Mouse (Mus musculus): ENCODE results near the gene Stat3. TPM values are rescaled to one million over a fixed set of nuclear protein-coding genes. Genes with fewer than 3 reads are reported as not detected.

Gene Stat3
- polyA plus RNA-seq, 1 experiment from 2014 or later = 66.9 TPM

DNA sequence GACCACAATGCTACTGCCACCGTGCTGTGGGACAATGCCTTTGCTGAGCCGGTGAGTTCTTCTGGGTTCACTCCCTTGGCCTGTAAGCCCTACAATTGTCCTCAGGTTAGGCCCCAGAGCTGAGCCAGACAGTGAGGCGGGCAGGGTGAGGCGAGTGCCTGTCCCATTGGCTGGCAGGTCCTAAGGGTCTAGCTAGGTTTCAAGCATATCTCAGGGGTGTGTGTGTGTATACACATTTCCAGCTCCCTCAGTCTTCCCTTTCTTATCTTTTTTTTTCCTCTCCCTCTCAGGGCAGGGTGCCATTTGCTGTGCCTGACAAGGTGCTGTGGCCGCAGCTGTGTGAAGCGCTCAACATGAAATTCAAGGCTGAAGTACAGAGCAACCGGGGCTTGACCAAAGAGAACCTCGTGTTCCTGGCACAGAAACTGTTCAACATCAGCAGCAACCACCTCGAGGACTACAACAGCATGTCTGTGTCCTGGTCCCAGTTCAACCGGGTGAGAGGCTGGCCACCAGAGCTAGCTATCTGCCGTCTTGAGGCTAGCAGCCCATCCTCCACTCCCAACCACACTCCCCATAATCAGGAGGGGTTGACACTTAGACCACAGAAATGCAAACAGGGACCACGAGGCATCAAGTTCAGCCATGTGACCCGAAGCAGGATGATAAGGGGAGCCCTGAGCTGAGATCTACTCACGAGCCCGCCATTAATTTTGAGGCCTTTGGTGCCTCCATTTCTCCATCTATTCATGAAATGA is 59.8 kb downstream of the Stat3 start:
- WGBS = 82% methylated on average over 15 of the region's 15 CpGs
- no peaks in the 10 kb centered on the region for H3K36me3 ChIP-seq
- H3K4me1 ChIP-seq = no peaks in the 10 kb centered on the region
- H3K9me3 ChIP-seq = no peaks in the 10 kb centered on the region
- no peaks in the 10 kb centered on the region for H3K27me3 ChIP-seq (replicated peaks)
- H3K27ac ChIP-seq = no peak overlapping the region
- H3K4me3 ChIP-seq = no peak overlapping the region
- H3K9ac ChIP-seq = no peak overlapping the region
- ATAC-seq (ENCODE audit: low FRiP score, low read depth) = no peak
- no peak overlapping the region for H3K4me2 ChIP-seq (replicated peaks)

- no peaks in the 10 kb centered on the region for H3K27me3 ChIP-seq (replicated peaks)
- H3K4me3 ChIP-seq = no peak overlapping the region
- ATAC-seq (ENCODE audit: low FRiP score, low read depth) = no peak
- no peak overlapping the region for H3K27ac ChIP-seq
- H3K4me2 ChIP-seq (replicated peaks) = no peak overlapping the region
- no peaks in the 10 kb centered on the region for H3K9me3 ChIP-seq
- H3K4me1 ChIP-seq = no peaks in the 10 kb centered on the region
- 79% methylated on average over 3 of the region's 3 CpGs for WGBS
- no peak overlapping the region for H3K9ac ChIP-seq
- H3K36me3 ChIP-seq = no peaks in the 10 kb centered on the region
Measured at GRCm38 (mm10) chr11:100875761-100876160, 63.6 kb downstream of the Stat3 start.

DNA sequence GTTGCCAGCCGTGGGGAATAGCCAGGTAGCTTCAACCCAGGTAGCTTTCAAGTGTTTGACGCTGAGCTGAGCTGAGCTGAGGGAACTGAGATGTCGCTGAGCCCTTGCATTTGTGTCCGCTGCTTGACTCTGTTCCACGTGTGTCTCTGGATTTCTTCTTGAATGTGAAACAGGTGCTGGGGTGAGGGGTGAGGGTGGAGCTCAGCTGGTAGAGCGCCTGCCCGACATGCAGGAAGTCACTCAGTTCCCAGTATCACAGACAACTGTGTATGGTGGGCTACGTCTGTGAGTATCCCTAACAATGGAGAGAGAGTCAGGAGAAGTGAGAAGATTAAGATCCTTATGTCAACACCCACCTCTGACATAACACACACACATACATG is 68.4 kb downstream of the Stat3 start:
- no peak overlapping the region for H3K4me3 ChIP-seq
- no peaks in the 10 kb centered on the region for H3K9me3 ChIP-seq
- H3K27ac ChIP-seq = no peak overlapping the region
- WGBS = 79% methylated on average over 8 of the region's 8 CpGs
- H3K9ac ChIP-seq = no peak overlapping the region
- no peak overlapping the region for H3K4me2 ChIP-seq (replicated peaks)
- H3K4me1 ChIP-seq = no peaks in the 10 kb centered on the region
- no peaks in the 10 kb centered on the region for H3K27me3 ChIP-seq (replicated peaks)
- ATAC-seq (ENCODE audit: low FRiP score, low read depth) = no peak
- no peaks in the 10 kb centered on the region for H3K36me3 ChIP-seq

GRCm38 (mm10) chr11:100870256-100870967 is 68.9 kb downstream of the Stat3 start:
- H3K27me3 ChIP-seq (replicated peaks) = no peaks in the 10 kb centered on the region
- H3K36me3 ChIP-seq = no peaks in the 10 kb centered on the region
- no peaks in the 10 kb centered on the region for H3K4me1 ChIP-seq
- WGBS = 87% methylated on average over 10 of the region's 10 CpGs
- no peak overlapping the region for H3K4me3 ChIP-seq
- no peaks in the 10 kb centered on the region for H3K9me3 ChIP-seq
- no peak for ATAC-seq (ENCODE audit: low FRiP score, low read depth)
- no peak overlapping the region for H3K9ac ChIP-seq
- no peak overlapping the region for H3K4me2 ChIP-seq (replicated peaks)
- no peak overlapping the region for H3K27ac ChIP-seq

DNA sequence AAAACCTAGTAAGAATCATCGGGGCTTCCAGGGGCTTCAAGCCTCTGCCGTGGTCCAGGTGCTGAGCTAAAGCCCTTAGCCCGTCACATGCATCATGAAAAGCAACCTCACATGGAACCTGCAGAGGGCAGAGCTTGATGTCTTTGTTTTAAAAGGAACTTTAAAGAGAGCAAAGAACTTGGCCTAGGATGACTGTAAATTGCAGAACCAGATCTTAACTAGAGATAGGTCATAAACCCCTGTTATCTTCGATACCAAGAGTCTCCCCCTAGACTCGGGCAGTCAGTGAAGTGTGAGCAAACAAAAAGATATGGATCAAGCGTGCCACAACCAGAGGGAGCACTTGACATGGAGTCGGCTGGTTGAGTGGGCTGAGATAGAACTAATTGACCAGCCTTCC is 73.7 kb downstream of the Stat3 start:
- Histone ChIP-seq H3K4me3 (no peak overlapping the region), H3K27ac (no peak overlapping the region), H3K4me1 (no peaks in the 10 kb centered on the region), H3K36me3 (no peaks in the 10 kb centered on the region), H3K4me2 (replicated peaks) (no peak overlapping the region), H3K27me3 (replicated peaks) (peaks cover 17% of the 10 kb centered on the region), H3K9me3 (no peaks in the 10 kb centered on the region), H3K9ac (no peak overlapping the region)
- WGBS = 86% methylated on average over 7 of the region's 7 CpGs
- no peak for ATAC-seq (ENCODE audit: low FRiP score, low read depth)

- Histone ChIP-seq H3K9me3 (no peaks in the 10 kb centered on the region), H3K27ac (no peak overlapping the region), H3K4me3 (no peak overlapping the region), H3K9ac (no peak overlapping the region), H3K36me3 (no peaks in the 10 kb centered on the region), H3K27me3 (replicated peaks) (peaks cover 42% of the 10 kb centered on the region), H3K4me1 (peaks cover 6% of the 10 kb centered on the region; the same call in 1 of the 2 replicates), H3K4me2 (replicated peaks) (no peak overlapping the region)
- 90% methylated on average over 10 of the region's 10 CpGs for WGBS
- no peak for ATAC-seq (ENCODE audit: low FRiP score, low read depth)
Measured at GRCm38 (mm10) chr11:100863141-100863540, 76.2 kb downstream of the Stat3 start.

DNA sequence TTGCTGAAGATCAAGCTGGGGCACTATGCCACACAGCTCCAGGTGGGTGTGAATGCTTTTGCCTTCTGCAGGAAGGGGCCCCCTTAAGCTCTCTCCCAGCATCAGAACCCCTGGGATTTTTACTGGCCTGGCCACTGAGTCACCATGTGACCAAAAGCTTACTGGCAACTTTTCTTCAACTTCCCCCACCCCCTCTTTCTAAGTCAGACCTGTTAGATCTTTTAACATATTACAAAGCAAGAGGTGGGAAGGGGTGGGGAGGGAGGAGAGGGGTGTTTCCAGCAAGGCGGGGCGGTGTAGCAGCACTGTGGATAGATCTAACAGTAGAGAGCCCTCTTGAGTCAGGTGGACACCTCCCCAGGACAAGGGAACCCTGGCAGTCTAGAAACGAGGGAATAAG is 77.5 kb downstream of the Stat3 start:
- Histone ChIP-seq H3K4me2 (replicated peaks) (no peak overlapping the region), H3K9me3 (no peaks in the 10 kb centered on the region), H3K4me1 (peaks cover 6% of the 10 kb centered on the region; the same call in 1 of the 2 replicates), H3K27ac (no peak overlapping the region), H3K27me3 (replicated peaks) (peaks cover 42% of the 10 kb centered on the region), H3K4me3 (no peak overlapping the region), H3K9ac (no peak overlapping the region), H3K36me3 (no peaks in the 10 kb centered on the region)
- no peak for ATAC-seq (ENCODE audit: low FRiP score, low read depth)
- 34% methylated on average over 3 of the region's 3 CpGs for WGBS

DNA sequence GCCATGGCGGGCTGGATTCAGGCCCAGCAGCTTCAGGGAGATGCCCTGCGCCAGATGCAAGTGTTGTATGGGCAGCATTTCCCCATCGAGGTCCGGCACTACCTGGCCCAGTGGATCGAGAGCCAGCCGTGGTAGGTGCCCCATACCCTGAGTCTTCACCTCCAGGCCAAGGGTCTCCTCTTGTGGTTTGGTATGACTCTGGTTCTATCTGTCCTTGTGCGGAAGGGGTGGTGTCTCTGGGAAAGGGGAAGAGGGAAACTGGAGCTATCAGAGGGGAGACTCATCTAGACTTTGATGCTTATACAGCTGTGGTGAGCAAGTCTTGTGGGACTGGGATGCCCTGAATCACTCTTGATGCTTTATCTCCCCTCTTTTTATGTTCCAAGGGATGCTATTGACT is 78.0 kb downstream of the Stat3 start:
- peaks cover 6% of the 10 kb centered on the region; the same call in 1 of the 2 replicates for H3K4me1 ChIP-seq
- H3K9ac ChIP-seq = no peak overlapping the region
- no peak overlapping the region for H3K27ac ChIP-seq
- no peak overlapping the region for H3K4me3 ChIP-seq
- H3K4me2 ChIP-seq (replicated peaks) = peak overlapping the region; percentile 71
- peaks cover 42% of the 10 kb centered on the region for H3K27me3 ChIP-seq (replicated peaks)
- ATAC-seq (ENCODE audit: low FRiP score, low read depth) = no peak
- no peaks in the 10 kb centered on the region for H3K9me3 ChIP-seq
- no peaks in the 10 kb centered on the region for H3K36me3 ChIP-seq
- WGBS = 88% methylated on average over 7 of the region's 7 CpGs

- Histone ChIP-seq H3K9ac (0 out of 2 replicates have a peak overlapping the region, but pooled peaks have one; percentile 29), H3K27ac (no peak overlapping the region), H3K4me1 (peaks cover 6% of the 10 kb centered on the region; the same call in 1 of the 2 replicates), H3K4me2 (replicated peaks) (peak overlapping the region; percentile 71), H3K27me3 (replicated peaks) (peaks cover 47% of the 10 kb centered on the region), H3K36me3 (no peaks in the 10 kb centered on the region), H3K9me3 (no peaks in the 10 kb centered on the region), H3K4me3 (peak overlapping the region; percentile 42)
- ATAC-seq (ENCODE audit: low FRiP score, low read depth) = peak; percentile 65
- 4% methylated on average over 55 of the region's 55 CpGs for WGBS
Measured at GRCm38 (mm10) chr11:100860198-100861048, 78.9 kb downstream of the Stat3 start.

DNA sequence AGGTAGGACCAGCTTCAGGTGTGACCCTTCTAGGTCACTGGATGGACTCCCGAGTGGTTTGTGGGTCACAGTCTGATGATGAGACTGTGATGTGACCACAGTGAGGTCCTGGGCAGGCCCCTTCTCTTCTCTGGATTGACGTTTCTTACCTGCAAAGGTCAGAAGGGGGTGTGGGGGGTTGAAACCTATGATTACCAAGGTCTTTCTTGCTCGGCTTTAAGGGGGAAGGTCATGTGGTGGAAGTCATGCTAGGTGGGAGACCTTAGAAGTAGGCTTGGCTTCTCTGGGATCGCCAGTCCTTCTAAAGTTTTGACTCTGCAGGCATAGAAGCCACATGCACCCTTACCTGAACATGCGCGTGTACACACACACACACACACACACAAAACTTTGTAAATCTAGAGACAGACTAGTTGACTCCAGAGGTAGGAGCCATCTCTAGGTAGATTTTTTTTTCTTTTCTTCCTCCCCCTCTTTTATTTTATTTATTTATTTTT is 79.7 kb downstream of the Stat3 start:
- Histone ChIP-seq H3K4me1 (peaks cover 6% of the 10 kb centered on the region; the same call in 1 of the 2 replicates), H3K4me2 (replicated peaks) (peak overlapping the region; percentile 71), H3K36me3 (no peaks in the 10 kb centered on the region), H3K9ac (no peak overlapping the region), H3K27me3 (replicated peaks) (peaks cover 47% of the 10 kb centered on the region), H3K27ac (no peak overlapping the region), H3K9me3 (no peaks in the 10 kb centered on the region), H3K4me3 (peak overlapping the region; percentile 42; the same call in 1 of the 2 replicates)
- no peak for ATAC-seq (ENCODE audit: low FRiP score, low read depth)
- WGBS = 41% methylated on average over 6 of the region's 6 CpGs

- Histone ChIP-seq H3K36me3 (no peaks in the 10 kb centered on the region), H3K4me1 (peaks cover 6% of the 10 kb centered on the region; the same call in 1 of the 2 replicates), H3K27me3 (replicated peaks) (peaks cover 47% of the 10 kb centered on the region), H3K4me2 (replicated peaks) (peak within 1 kb of the TSS; percentile 71), H3K4me3 (peak within 1 kb of the TSS; percentile 42), H3K9ac (0 out of 2 replicates have a peak within 1 kb of the TSS, but pooled peaks have one; percentile 29), H3K27ac (no peak within 1 kb of the TSS), H3K9me3 (no peaks in the 10 kb centered on the region)
- WGBS = 65% methylated on average over 9 of the region's 9 CpGs
- no peak for ATAC-seq (ENCODE audit: low FRiP score, low read depth)
Measured at GRCm38 (mm10) chr11:100858935-100859578, 80.3 kb downstream of the Stat3 start, which contains the start of gene Stat5a. TSS of gene Stat5a (plus strand) at chr11:100859351.
